In genomic region chr19:10396962-10397361, GRCm38 (mm10) we compare ENCODE assay signal across 22 mouse cellular contexts. TPM values are rescaled to one million over a fixed set of nuclear protein-coding genes. Genes with fewer than 3 reads are reported as not detected.
"Had no signal": no experiment of that assay in that cellular context is flagged by ENCODE, and none has a peak within 500 bp of the region (broad histone marks: within the 10 kb centered on the region; RNA-seq: fewer than 3 reads in every experiment).

No protein-coding gene starts in this region.

- H3K4me3 ChIP-seq: kidney, embryonic 15.5 days; limb, embryonic 12.5 days; limb, embryonic 15.5 days; midbrain, embryonic 12.5 days; midbrain, embryonic 15.5 days; neural tube, embryonic 12.5 days; neural tube, embryonic 15.5 days had no signal

- DNase-seq: kidney, postnatal 10 days; kidney, postnatal 36 days; left cerebral cortex, postnatal 4 days; liver, postnatal 0 days; lung, embryonic 14.5 days; right cerebral cortex, postnatal 4 days; thymus, adult 2 months; thymus, postnatal 14 days; thymus, postnatal 4 days had no signal

- H3K4me1 ChIP-seq: limb, embryonic 12.5 days had no signal

- H3K9ac ChIP-seq: kidney, embryonic 15.5 days; limb, embryonic 12.5 days; limb, embryonic 15.5 days; liver, embryonic 14.5 days; liver, postnatal 0 days; lung, embryonic 14.5 days; midbrain, embryonic 12.5 days; midbrain, embryonic 15.5 days; neural tube, embryonic 12.5 days; neural tube, embryonic 15.5 days had no signal

- H3K9me3 ChIP-seq: kidney, embryonic 15.5 days; limb, embryonic 12.5 days; limb, embryonic 15.5 days; midbrain, embryonic 12.5 days; midbrain, embryonic 15.5 days; neural tube, embryonic 12.5 days; neural tube, embryonic 15.5 days had no signal

- H3K27me3 ChIP-seq: midbrain, embryonic 12.5 days; midbrain, embryonic 15.5 days; neural tube, embryonic 15.5 days had no signal

- H3K4me2 ChIP-seq: kidney, embryonic 15.5 days; limb, embryonic 12.5 days; limb, embryonic 15.5 days; liver, embryonic 11.5 days; lung, embryonic 14.5 days; midbrain, embryonic 12.5 days; midbrain, embryonic 15.5 days; neural tube, embryonic 12.5 days; neural tube, embryonic 15.5 days had no signal

- ATAC-seq: liver, postnatal 0 days; lung, postnatal 0 days; midbrain, embryonic 15.5 days had no signal

- H3K36me3 ChIP-seq: kidney, embryonic 15.5 days; limb, embryonic 12.5 days; limb, embryonic 15.5 days; midbrain, embryonic 12.5 days; midbrain, embryonic 15.5 days; neural tube, embryonic 12.5 days; neural tube, embryonic 15.5 days had no signal

- H3K27ac ChIP-seq: kidney, embryonic 15.5 days; limb, embryonic 12.5 days; limb, embryonic 15.5 days; liver, embryonic 14.5 days; macrophage; midbrain, embryonic 12.5 days; midbrain, embryonic 15.5 days; neural tube, embryonic 12.5 days; neural tube, embryonic 15.5 days; stomach, postnatal 0 days had no signal

RNA-seq across cellular contexts. Expression of gene Syt7, which starts 8.1 kb away (rescaled TPM):
- total RNA-seq: megakaryocyte, adult 5-6 weeks had no signal
- polyA plus RNA-seq: macrophage had no signal
